Mouse (Mus musculus) C2C12 (cell line): Measurements from ENCODE around the gene Inafm1. TPM values are rescaled to one million over a fixed set of nuclear protein-coding genes. Genes with fewer than 3 reads are reported as not detected.
A peak's percentile ranks its signal among the peaks of the same experiment; 100 is the strongest.
"Not testable (repeated sequence)": the region's sequence is repeated elsewhere in the genome, so short reads cannot be mapped to it uniquely, and the experiment has no call there.

Source experiments
- H3K27me3 ChIP-seq: one replicate; pipeline ENCODE4 v1.6.1; 2011; ENCODE audit not compliant: control insufficient read depth, insufficient read depth, insufficient read length
- H3K36me3 ChIP-seq: one replicate; pipeline ENCODE4 v1.6.1; 2011; ENCODE audit not compliant: control insufficient read depth, insufficient read depth
- H3K4me3 ChIP-seq: one replicate; pipeline ENCODE4 v1.5.1; 2011; ENCODE audit warnings: mild to moderate bottlenecking, control low read depth; ENCODE audit not compliant: poor library complexity, insufficient read depth, severe bottlenecking
- H3K79me2 ChIP-seq: one replicate; pipeline ENCODE4 v1.6.1; 2011; ENCODE audit not compliant: control insufficient read depth, insufficient read depth
- H3K79me3 ChIP-seq: one replicate; pipeline ENCODE4 v1.6.1; 2011; ENCODE audit warnings: low read depth, control low read depth
- H3ac ChIP-seq: one replicate; pipeline ENCODE3; 2011; ENCODE audit warnings: low read depth; ENCODE audit not compliant: control insufficient read depth, insufficient read length
- CEBPB ChIP-seq: IDR thresholded peaks from one replicate; pipeline ENCODE4 v1.6.1; 2011; ENCODE audit warnings: low read depth, mild to moderate bottlenecking, control low read depth, moderate library complexity
- CTCF ChIP-seq: IDR thresholded peaks from one replicate; pipeline ENCODE4 v1.5.1; 2011; ENCODE audit not compliant: control insufficient read depth, insufficient read depth, insufficient read length
- FOSL1 ChIP-seq: IDR thresholded peaks from one replicate; pipeline ENCODE4 v1.8.0; 2011; ENCODE audit warnings: mild to moderate bottlenecking, low read length; ENCODE audit not compliant: poor library complexity, insufficient read depth, severe bottlenecking
- MAX ChIP-seq: IDR thresholded peaks from one replicate; pipeline ENCODE4 v1.6.1; 2011; ENCODE audit warnings: mild to moderate bottlenecking, control low read depth
- MYOD1 ChIP-seq: IDR thresholded peaks from one replicate; pipeline ENCODE4 v1.6.1; 2011; ENCODE audit warnings: low read depth; ENCODE audit not compliant: control insufficient read depth, insufficient read length
- MYOG ChIP-seq: IDR thresholded peaks from one replicate; pipeline ENCODE4 v1.6.1; 2011; ENCODE audit not compliant: control insufficient read depth, insufficient read length; ENCODE audit errors: extremely low read depth
- USF1 ChIP-seq: IDR thresholded peaks from one replicate; pipeline ENCODE4 v1.6.1; 2011; ENCODE audit warnings: low read depth, mild to moderate bottlenecking, control low read depth, moderate library complexity
- polyA plus RNA-seq: library from polyadenylated mRNA; unstranded; fragments of >200 nt; fragmentation: generic; extraction: Trizol; gene quantifications from one replicate; pipeline ENCODE4 v1.2.1, GENCODE M21; 2012; ENCODE audit warnings: missing spikeins

Gene Inafm1
- polyA plus RNA-seq, 1 experiment, result 11.7 TPM

DNA sequence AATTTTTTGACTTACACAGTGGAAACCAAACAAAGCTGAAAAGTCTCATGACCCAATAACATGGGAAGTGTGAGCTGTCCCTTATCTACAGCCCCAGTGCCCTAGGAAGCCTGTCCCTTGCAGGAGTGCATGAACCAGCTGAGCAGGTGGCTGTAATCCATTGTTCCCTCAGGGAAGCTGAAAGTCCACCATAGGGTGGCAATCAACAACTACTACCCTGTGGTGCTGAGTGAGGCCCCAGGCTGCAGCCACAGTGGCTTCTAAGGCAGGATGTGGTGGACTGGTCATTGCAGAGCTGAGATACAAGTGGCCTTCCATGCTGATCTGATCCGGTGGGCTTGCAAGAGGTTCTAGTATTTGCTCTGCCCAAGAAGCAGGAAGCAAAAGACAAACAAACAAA, 12.3 kb downstream of the Inafm1 start:
- TF ChIP-seq MYOD1 (no peak), CEBPB (no peak), FOSL1 (no peak), MYOG (no peak), MAX (no peak), CTCF (no peak), USF1 (no peak)
- no peak overlapping the region for H3K4me3 ChIP-seq
- no peak overlapping the region for H3ac ChIP-seq
- no peaks in the 10 kb centered on the region for H3K79me2 ChIP-seq
- no peaks in the 10 kb centered on the region for H3K27me3 ChIP-seq
- no peaks in the 10 kb centered on the region for H3K36me3 ChIP-seq
- no peaks in the 10 kb centered on the region for H3K79me3 ChIP-seq

DNA sequence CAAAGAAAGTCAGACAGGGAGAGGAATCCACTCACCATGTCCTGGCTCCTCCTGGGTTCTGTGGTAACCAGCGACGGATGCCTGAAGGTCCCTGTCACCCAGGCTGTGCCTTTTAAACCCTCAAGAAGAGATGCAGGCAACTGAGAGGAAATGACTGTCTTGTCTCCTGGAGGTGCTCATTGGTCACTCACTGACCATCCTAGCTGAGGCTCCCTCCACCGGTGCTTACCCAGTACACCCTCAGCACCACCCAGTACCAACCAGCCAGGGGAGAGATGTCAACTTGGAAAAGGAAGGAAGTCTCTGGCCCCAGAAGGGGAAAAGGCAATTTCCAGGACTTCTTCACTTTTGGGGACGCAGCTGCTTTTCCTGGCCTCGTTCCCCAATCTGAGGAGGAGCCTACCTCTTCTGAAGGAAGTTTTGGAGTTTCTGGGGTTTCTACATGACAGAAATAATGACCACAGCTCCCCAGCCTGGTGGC, 14.3 kb downstream of the Inafm1 start, which contains the start of gene C5ar1:
Gene C5ar1, minus strand, starts transcription at position 431 of the 481 bp plus-strand sequence.
- H3K79me2 ChIP-seq, result no peaks in the 10 kb centered on the region
- no peak for TF ChIP-seq MYOD1
- H3ac ChIP-seq, result no peak within 1 kb of the TSS
- H3K36me3 ChIP-seq, result no peaks in the 10 kb centered on the region
- no peaks in the 10 kb centered on the region for H3K79me3 ChIP-seq
- H3K27me3 ChIP-seq, result no peaks in the 10 kb centered on the region
- H3K4me3 ChIP-seq, result no peak within 1 kb of the TSS

DNA sequence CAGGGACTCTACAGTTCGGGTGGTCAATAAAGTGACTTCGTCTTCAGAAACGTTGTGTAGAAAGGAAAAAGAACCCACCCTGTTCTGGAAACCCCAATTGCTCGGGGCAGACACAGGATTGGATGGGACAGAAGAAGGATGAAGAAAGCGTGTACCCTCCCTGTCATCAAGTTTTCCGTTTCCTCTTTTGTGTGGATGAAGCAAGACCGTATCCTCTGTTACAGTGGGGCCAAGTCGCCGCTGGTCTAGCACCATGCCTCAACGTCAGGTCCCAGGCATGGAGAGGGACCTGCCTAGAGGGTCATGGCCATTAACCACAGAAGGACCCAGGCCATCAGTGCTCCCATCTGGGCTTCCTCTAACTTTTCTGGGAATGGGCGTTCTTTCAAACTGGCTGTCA, 15.6 kb downstream of the Inafm1 start:
- no peak for TF ChIP-seq CTCF
- TF ChIP-seq CEBPB, result no peak
- no peak for TF ChIP-seq MYOG
- no peak for TF ChIP-seq MYOD1
- TF ChIP-seq FOSL1, result no peak
- no peak for TF ChIP-seq USF1
- no peak for TF ChIP-seq MAX
- H3K79me2 ChIP-seq, result no peaks in the 10 kb centered on the region

DNA sequence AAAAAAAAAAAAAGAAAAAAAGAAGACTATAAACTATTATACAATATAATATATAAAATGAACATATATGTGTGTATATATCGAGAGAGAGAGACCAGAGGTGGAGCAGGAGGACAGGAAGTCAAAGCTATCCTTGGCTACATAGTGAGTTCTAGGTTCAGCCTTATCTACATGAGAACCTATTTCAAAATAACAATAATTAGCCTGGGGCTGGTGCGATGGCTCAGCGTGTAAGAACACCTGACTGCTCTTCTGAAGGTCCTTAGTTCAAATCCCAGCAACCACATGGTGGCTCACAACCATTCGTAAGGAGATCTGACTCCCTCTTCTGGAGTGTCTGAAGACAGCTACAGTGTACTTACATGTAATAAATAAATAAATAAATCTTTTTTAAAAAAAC, 17.5 kb downstream of the Inafm1 start:
- not testable (repeated sequence) for H3ac ChIP-seq, H3K36me3 ChIP-seq, H3K27me3 ChIP-seq, H3K79me2 ChIP-seq, H3K4me3 ChIP-seq, H3K79me3 ChIP-seq

More for the DNA sequence above, 15.6 kb downstream of the Inafm1 start:
- no peaks in the 10 kb centered on the region for H3K36me3 ChIP-seq
- no peak overlapping the region for H3K4me3 ChIP-seq
- no peak overlapping the region for H3ac ChIP-seq
- H3K27me3 ChIP-seq, result no peaks in the 10 kb centered on the region
- H3K79me3 ChIP-seq, result no peaks in the 10 kb centered on the region

DNA sequence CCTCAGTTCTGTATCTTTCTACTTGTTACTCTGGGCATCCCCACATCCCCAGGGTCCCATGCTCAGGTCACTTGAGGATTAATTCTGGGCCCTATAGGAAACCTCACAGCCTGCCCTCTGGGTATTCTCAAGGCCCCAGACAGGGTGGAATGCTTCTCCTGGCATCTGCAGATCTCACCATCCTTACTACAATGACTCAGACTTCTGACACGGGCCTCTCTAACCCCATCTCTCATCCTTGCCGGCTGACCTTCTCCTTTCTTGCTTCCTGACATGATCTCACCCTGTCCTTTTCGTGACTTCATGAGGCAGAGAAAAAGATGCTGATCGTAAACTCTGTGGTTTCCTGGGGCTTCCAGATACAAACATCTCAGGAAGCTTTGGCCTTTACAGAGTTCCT, 19.2 kb downstream of the Inafm1 start:
- TF ChIP-seq CTCF (no peak), FOSL1 (no peak), MYOG (no peak), MYOD1 (no peak), MAX (no peak)
- Histone ChIP-seq H3K4me3 (no peak overlapping the region), H3K36me3 (no peaks in the 10 kb centered on the region), H3K79me2 (no peaks in the 10 kb centered on the region), H3K79me3 (no peaks in the 10 kb centered on the region), H3K27me3 (no peaks in the 10 kb centered on the region), H3ac (no peak overlapping the region)

DNA sequence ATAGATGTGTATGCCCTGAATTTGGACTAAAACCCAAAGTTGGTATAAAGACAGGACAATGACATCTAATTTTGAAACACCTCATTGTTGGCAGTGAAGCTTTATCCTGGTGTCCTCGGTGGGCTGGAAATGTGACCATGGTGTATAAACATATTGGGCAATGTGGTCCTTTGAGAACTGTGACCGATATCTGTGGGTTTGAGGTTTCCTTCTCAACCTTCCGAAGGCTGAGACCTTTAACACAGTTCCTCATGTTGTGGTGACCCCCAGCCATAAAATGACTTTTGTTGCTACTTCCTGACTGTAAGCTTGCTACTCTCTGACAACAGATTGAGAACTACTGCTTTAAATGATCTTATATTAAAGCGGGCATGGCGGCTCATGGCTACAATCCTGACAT, 22.7 kb downstream of the Inafm1 start:
- no peak for TF ChIP-seq USF1
- TF ChIP-seq CEBPB, result peak; percentile 16
- no peak for TF ChIP-seq FOSL1
- no peaks in the 10 kb centered on the region for H3K79me2 ChIP-seq
- H3K36me3 ChIP-seq, result no peaks in the 10 kb centered on the region
- H3K4me3 ChIP-seq, result no peak overlapping the region
- H3K27me3 ChIP-seq, result peaks cover 3% of the 10 kb centered on the region
- no peak overlapping the region for H3ac ChIP-seq
- no peaks in the 10 kb centered on the region for H3K79me3 ChIP-seq

DNA sequence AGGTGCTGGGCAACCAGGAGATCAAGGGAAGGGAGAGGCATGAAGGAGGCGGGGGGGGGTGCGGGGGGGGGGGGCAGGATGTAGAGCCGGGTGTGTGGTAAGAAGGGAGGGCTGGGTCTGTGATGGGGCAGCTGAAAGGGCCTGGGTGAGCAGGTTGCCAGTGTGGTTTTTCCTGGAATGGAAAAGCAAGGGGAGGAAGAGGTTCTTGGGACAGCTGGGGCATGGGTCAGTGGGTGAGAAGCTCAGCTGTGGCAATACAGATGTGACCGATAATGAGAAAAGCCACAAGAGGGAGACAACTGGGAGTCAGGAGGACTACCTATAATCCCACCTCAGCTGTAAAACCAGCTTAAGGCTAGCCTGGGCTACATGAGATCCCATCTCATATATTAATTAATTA, 27.5 kb downstream of the Inafm1 start:
- Histone ChIP-seq H3K27me3 (peaks cover 3% of the 10 kb centered on the region), H3K79me2 (no peaks in the 10 kb centered on the region), H3K79me3 (no peaks in the 10 kb centered on the region), H3ac (no peak overlapping the region), H3K4me3 (no peak overlapping the region), H3K36me3 (no peaks in the 10 kb centered on the region)
- TF ChIP-seq MYOG (no peak), USF1 (no peak), CTCF (no peak), FOSL1 (no peak), CEBPB (no peak), MYOD1 (no peak), MAX (no peak)
